21 mouse cellular contexts compared by ENCODE assay signal in the genomic region with DNA sequence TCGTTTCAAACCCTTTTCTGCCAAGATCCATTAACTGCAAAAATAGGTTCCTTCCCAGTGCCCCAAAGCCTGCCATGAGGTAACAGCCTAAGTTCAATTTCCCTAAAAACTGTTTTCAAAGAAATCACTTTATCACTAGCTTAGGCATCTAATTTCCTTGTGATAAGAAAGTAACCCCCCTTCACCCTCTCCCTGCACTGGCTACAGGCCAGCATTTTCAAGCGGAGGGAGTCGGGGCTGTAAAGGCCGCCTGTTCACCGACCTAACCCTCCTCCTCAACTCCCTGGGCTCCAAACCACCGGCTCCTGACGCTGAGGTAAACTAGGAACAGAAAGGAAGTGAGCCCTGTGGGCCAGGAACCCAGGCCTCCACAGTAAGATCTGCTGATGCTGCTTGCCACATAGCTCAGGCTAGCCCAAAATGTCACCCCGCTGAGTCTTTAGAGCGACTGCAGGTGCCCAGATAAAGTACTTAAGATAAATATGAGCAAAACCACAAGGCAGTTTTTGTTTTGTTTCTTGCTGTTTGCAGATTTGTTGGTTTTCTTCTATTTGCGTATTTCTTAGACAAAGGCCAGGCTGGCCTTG.
A peak's percentile ranks its signal among the peaks of the same experiment; 100 is the strongest.
DNase-seq lines count a peak whose midpoint lies in the region; ATAC-seq and TF ChIP-seq lines count a peak whose summit lies in the region.
"Had no signal": no experiment of that assay in that cellular context is flagged by ENCODE, and none has a peak within 500 bp of the region (broad histone marks: within the 10 kb centered on the region; RNA-seq: fewer than 3 reads in every experiment).

No protein-coding gene starts in this region.

- TF ChIP-seq POLR2A in MEL (IDR thresholded peaks at IDR 0.05; ENCODE audit: control insufficient read depth in 1 of 2, insufficient read depth in 1 of 2, low read depth in 1 of 2, low read length in 2 of 2, poor library complexity in 1 of 2) = no peak

- no peak overlapping the region for H3K27ac ChIP-seq in heart, embryonic 12.5 days (ENCODE audit: poor library complexity, severe bottlenecking)
- H3K27ac ChIP-seq in layer of hippocampus, adult 2 months = peak overlapping the region; percentile 81
- peak overlapping the region; percentile 66 for H3K27ac ChIP-seq in MEL (ENCODE audit: control insufficient read depth, low read depth, low read length)
- H3K27ac ChIP-seq: embryonic facial prominence, embryonic 15.5 days; forebrain, embryonic 10.5 days; left cerebral cortex, adult 2 months; midbrain, embryonic 15.5 days had no signal

- peaks cover 6% of the 10 kb centered on the region; the same call in 1 of the 2 replicates for H3K27me3 ChIP-seq in heart, embryonic 12.5 days (replicated peaks)
- no peaks in the 10 kb centered on the region for H3K27me3 ChIP-seq in MEL (ENCODE audit: control insufficient read depth in 1 of 2, insufficient read depth in 2 of 2, low read length in 2 of 2)
- H3K27me3 ChIP-seq: embryonic facial prominence, embryonic 15.5 days; midbrain, embryonic 15.5 days had no signal

- H3K4me1 ChIP-seq in heart, embryonic 12.5 days (replicated peaks) = peaks cover 31% of the 10 kb centered on the region
- H3K4me1 ChIP-seq in MEL (ENCODE audit: control insufficient read depth in 1 of 2, insufficient read depth in 2 of 2, low read length in 2 of 2) = peaks cover 16 to 35% of the 10 kb centered on the region in 2 experiments

- no peak overlapping the region for H3K4me3 ChIP-seq in heart, embryonic 12.5 days
- no peak overlapping the region for H3K4me3 ChIP-seq in layer of hippocampus, adult 2 months
- H3K4me3 ChIP-seq in MEL (ENCODE audit: control insufficient read depth in 1 of 2, insufficient read depth in 1 of 2, low read depth in 2 of 2, low read length in 2 of 2) = no peak overlapping the region; a peak in 1 of 4 replicates
- H3K4me3 ChIP-seq: embryonic facial prominence, embryonic 15.5 days; forebrain, embryonic 10.5 days; left cerebral cortex, adult 2 months; midbrain, embryonic 15.5 days had no signal

- intact Hi-C loops in heart, postnatal 14 days (cut with DNase I) = no loop called here

- no peak for TF ChIP-seq RAD21 in MEL (IDR thresholded peaks at IDR 0.05; ENCODE audit: low read depth, low read length)

- 40% methylated on average over 10 of the region's 10 CpGs for WGBS in heart, embryonic 12.5 days

- peak; percentile 87 to 88 for TF ChIP-seq EP300 in MEL (IDR thresholded peaks at IDR 0.05; ENCODE audit: low read depth in 1 of 2, low read length in 2 of 2)

- no peak overlapping the region for H3K4me2 ChIP-seq in heart, embryonic 12.5 days
- H3K4me2 ChIP-seq: embryonic facial prominence, embryonic 15.5 days; midbrain, embryonic 15.5 days had no signal

- no peak for TF ChIP-seq CTCF in layer of hippocampus, adult 2 months (conservative IDR thresholded peaks at IDR 0.05)
- TF ChIP-seq CTCF in MEL (IDR thresholded peaks at IDR 0.05 in 2 of 3, conservative IDR thresholded peaks at IDR 0.05 in 1 of 3; ENCODE audit: control insufficient read depth in 1 of 3, insufficient read depth in 1 of 3, low read depth in 2 of 3, low read length in 3 of 3, poor library complexity in 1 of 3, severe bottlenecking in 1 of 3) = no peak

- no peaks in the 10 kb centered on the region for H3K79me2 ChIP-seq in MEL (ENCODE audit: control insufficient read depth, insufficient read depth, low read length, poor library complexity)

- DNase-seq in heart, postnatal 14 days = no peak
- no peak for DNase-seq in layer of hippocampus, adult 2 months (ENCODE audit: low spot score in 2 of 2)
- no peak for DNase-seq in layer of hippocampus, adult 9-11 months
- DNase-seq in MEL (ENCODE audit: low read depth, low spot score) = peak; percentile 88
- no peak for DNase-seq in cerebellum, adult 11 months
- DNase-seq in adrenal gland, adult 8-10 months = no peak
- DNase-seq: cerebellum, adult 9-11 months; embryo, embryonic 11 days; gastrocnemius, postnatal 10 days; heart, postnatal 36 days; lung, adult 18-20 months; right cerebral cortex, postnatal 25 days; thymus, postnatal 36 days had no signal

- no peaks in the 10 kb centered on the region for H3K36me3 ChIP-seq in heart, embryonic 12.5 days
- H3K36me3 ChIP-seq in MEL (ENCODE audit: control insufficient read depth in 1 of 2, insufficient read depth in 2 of 2, low read length in 2 of 2) = peaks cover 0 to 28% of the 10 kb centered on the region in 2 experiments; a peak in 2 of 4 replicates
- H3K36me3 ChIP-seq: embryonic facial prominence, embryonic 15.5 days; midbrain, embryonic 15.5 days had no signal

- H3K9me3 ChIP-seq in heart, embryonic 12.5 days (replicated peaks) = no peaks in the 10 kb centered on the region
- no peaks in the 10 kb centered on the region for H3K9me3 ChIP-seq in MEL (replicated peaks; ENCODE audit: insufficient read depth, low read length)
- H3K9me3 ChIP-seq: embryonic facial prominence, embryonic 15.5 days; forebrain, embryonic 10.5 days; midbrain, embryonic 15.5 days had no signal

- ATAC-seq in heart, embryonic 12.5 days (ENCODE audit: insufficient number of reproducible peaks, low FRiP score) = peak; percentile 49; the same call in 1 of the 2 replicates
- peak; percentile 58 for ATAC-seq in megakaryocyte progenitor cell, adult 5-6 weeks (replicated peaks; ENCODE audit: poor library complexity)
- ATAC-seq: hindbrain, embryonic 16.5 days; intestine, postnatal 0 days; midbrain, embryonic 15.5 days had no signal

- H3K9ac ChIP-seq in heart, embryonic 12.5 days = no peak overlapping the region
- peak overlapping the region; percentile 40 for H3K9ac ChIP-seq in MEL (ENCODE audit: control insufficient read depth, low read depth, low read length, poor library complexity, severe bottlenecking)
- H3K9ac ChIP-seq: embryonic facial prominence, embryonic 15.5 days; midbrain, embryonic 15.5 days had no signal

TF ChIP-seq in MEL, 35 proteins besides CTCF, POLR2A, EP300 and RAD21 (continues in another document):
- TF ChIP-seq USF2 (IDR thresholded peaks at IDR 0.05; ENCODE audit: borderline replicate concordance in 1 of 2, insufficient read depth in 1 of 2, low read depth in 1 of 2, low read length in 2 of 2) (no peak), POLR2AphosphoS5 (IDR thresholded peaks at IDR 0.05; ENCODE audit: borderline replicate concordance, low read depth, low read length) (no peak), BHLHE40 (IDR thresholded peaks at IDR 0.05; ENCODE audit: borderline replicate concordance, low read depth, low read length) (no peak; the same call in 1 of the 2 replicates), CHD1 (IDR thresholded peaks at IDR 0.05; ENCODE audit: low read depth, low read length) (0 out of 2 replicates have a peak, but pooled peaks have one; percentile 40), MXI1 (IDR thresholded peaks at IDR 0.05; ENCODE audit: low read depth, low read length) (peak; percentile 47; the same call in 1 of the 2 replicates), SIN3A (IDR thresholded peaks at IDR 0.05; ENCODE audit: low read length) (peak; percentile 81; the same call in 1 of the 2 replicates), ELF1 (IDR thresholded peaks at IDR 0.05; ENCODE audit: low read depth, low read length) (no peak), TAL1 (IDR thresholded peaks at IDR 0.05; ENCODE audit: low read length) (no peak), ZMIZ1 (IDR thresholded peaks at IDR 0.05; ENCODE audit: low read depth, low read length) (no peak; the same call in 1 of the 2 replicates), UBTF (IDR thresholded peaks at IDR 0.05; ENCODE audit: borderline replicate concordance, insufficient read depth, low read depth, low read length) (no peak), TBP (IDR thresholded peaks at IDR 0.05; ENCODE audit: low read depth, low read length) (0 out of 2 replicates have a peak, but pooled peaks have one; percentile 24), USF1 (IDR thresholded peaks at IDR 0.05; ENCODE audit: low read depth, low read length) (no peak), RCOR1 (IDR thresholded peaks at IDR 0.05; ENCODE audit: low read depth, low read length) (peak; percentile 83), CHD2 (IDR thresholded peaks at IDR 0.05; ENCODE audit: low read length) (no peak; the same call in 1 of the 2 replicates), MYC (IDR thresholded peaks at IDR 0.05; ENCODE audit: low read depth, low read length) (peak; percentile 87; the same call in 1 of the 2 replicates), ZNF384 (IDR thresholded peaks at IDR 0.05; ENCODE audit: low read depth, low read length) (no peak), E2F4 (IDR thresholded peaks at IDR 0.05; ENCODE audit: borderline replicate concordance, low read depth, low read length) (no peak), TCF12 (IDR thresholded peaks at IDR 0.05; ENCODE audit: low read depth, low read length) (peak; percentile 67), ETS1 (IDR thresholded peaks at IDR 0.05; ENCODE audit: low read depth, low read length) (peak; percentile 85), POLR2AphosphoS2 (IDR thresholded peaks at IDR 0.05; ENCODE audit: low read length) (0 out of 2 replicates have a peak, but pooled peaks have one; percentile 50), GABPA (IDR thresholded peaks at IDR 0.05; ENCODE audit: low read depth, low read length) (no peak), HCFC1 (IDR thresholded peaks at IDR 0.05; ENCODE audit: low read depth, low read length) (no peak), ZKSCAN1 (IDR thresholded peaks at IDR 0.05; ENCODE audit: low read depth, low read length) (no peak), NRF1 (IDR thresholded peaks at IDR 0.05; ENCODE audit: insufficient read depth, low read depth, low read length, poor library complexity, severe bottlenecking) (no peak), MAX (IDR thresholded peaks at IDR 0.05; ENCODE audit: low read length) (0 out of 2 replicates have a peak, but pooled peaks have one; percentile 40), GATA1 (IDR thresholded peaks at IDR 0.05; ENCODE audit: low read depth, low read length) (peak; percentile 91), MAFK (IDR thresholded peaks at IDR 0.05; ENCODE audit: borderline replicate concordance, low read depth, low read length) (peak; percentile 33; the same call in 1 of the 2 replicates), ZC3H11A (IDR thresholded peaks at IDR 0.05; ENCODE audit: low read depth, low read length) (no peak), SMC3 (IDR thresholded peaks at IDR 0.05; ENCODE audit: low read depth, low read length) (no peak), MEF2A (IDR thresholded peaks at IDR 0.05; ENCODE audit: extremely low read depth, insufficient replicate concordance, low read depth, low read length, poor library complexity, severe bottlenecking) (0 out of 2 replicates have a peak, but pooled peaks have one; percentile 20), KAT2A (conservative IDR thresholded peaks at IDR 0.05; ENCODE audit: low read depth, low read length) (no peak), MYB (IDR thresholded peaks at IDR 0.05; ENCODE audit: low read depth, low read length) (no peak), JUND (IDR thresholded peaks at IDR 0.05; ENCODE audit: low read depth, low read length) (no peak), NELFE (IDR thresholded peaks at IDR 0.05; ENCODE audit: low read depth, low read length) (no peak)
